Comparison of ENCODE assay signal across 14 mouse cellular contexts in genomic region chr4:124526362-124526761, GRCm38 (mm10).
DNase-seq lines count a peak whose midpoint lies in the region.
"Had no signal": no experiment of that assay in that cellular context is flagged by ENCODE, and none has a peak within 500 bp of the region (broad histone marks: within the 10 kb centered on the region; RNA-seq: fewer than 3 reads in every experiment).

No protein-coding gene starts in this region.

- peak; percentile 3 for DNase-seq in kidney, adult 18-20 months
- DNase-seq in kidney, adult 8-10 months: no peak
- DNase-seq in kidney, adult 9 months: peak; percentile 12
- peak; percentile 78 for DNase-seq in kidney, postnatal 10 days
- DNase-seq in lung, postnatal 36 days: peak; percentile 14
- no peak for DNase-seq in c-Kit-positive CD71-positive TER-119-positive erythroid progenitor cells, embryonic 14.5 days (ENCODE audit: low spot score)
- DNase-seq in cerebellum, adult 9-11 months: no peak
- DNase-seq: adrenal gland, postnatal 10 days; cerebellum, adult 9-10 months; gastrocnemius, adult 2 months; heart, adult 11 months; heart, postnatal 36 days; liver, embryonic 13.5 days; thymus, adult 2 months had no signal

Comparison
In these comparisons a context has a peak if more than half of its experiments do, and no peak if none do; other contexts are left out.
1. DNase-seq: peak in kidney, adult 18-20 months (single experiment), kidney, adult 9 months (single experiment), kidney, postnatal 10 days (single experiment) and lung, postnatal 36 days (single experiment); none in kidney, adult 8-10 months (0 of 2), c-Kit-positive CD71-positive TER-119-positive erythroid progenitor cells, embryonic 14.5 days (single experiment) and cerebellum, adult 9-11 months (single experiment).